In the genomic region with DNA sequence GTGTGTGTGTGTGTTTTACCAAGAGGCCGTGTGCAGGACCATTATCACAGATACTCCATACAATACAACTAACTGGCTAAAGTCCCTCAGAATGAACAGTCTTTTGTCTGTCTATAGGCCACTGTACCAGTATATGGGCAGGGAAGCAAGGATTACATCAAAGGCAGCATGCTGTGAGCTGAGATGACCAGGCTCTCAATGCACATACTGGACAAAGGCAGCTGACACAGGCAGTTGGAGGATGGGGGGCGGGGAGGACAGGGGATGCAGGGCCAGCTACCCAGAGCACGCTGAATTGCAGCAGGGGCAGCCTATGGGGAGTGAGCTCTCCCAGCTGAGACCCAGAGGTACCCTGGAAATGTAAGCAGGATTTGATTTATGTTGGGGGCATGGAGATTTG, we compare ENCODE assay signal across 11 mouse cellular contexts. TPM values are rescaled to one million over a fixed set of nuclear protein-coding genes. Genes with fewer than 3 reads are reported as not detected.
DNase-seq lines count a peak whose midpoint lies in the region; ATAC-seq lines count a peak whose summit lies in the region.
"Had no signal": no experiment of that assay in that cellular context is flagged by ENCODE, and none has a peak within 500 bp of the region (broad histone marks: within the 10 kb centered on the region; RNA-seq: fewer than 3 reads in every experiment).

No protein-coding gene starts in this region.

- H3K4me3 ChIP-seq in kidney, embryonic 15.5 days (replicated peaks) = no peak overlapping the region
- H3K4me3 ChIP-seq in embryonic facial prominence, embryonic 14.5 days (ENCODE audit: low read depth, low read length) = no peak overlapping the region
- no peak overlapping the region for H3K4me3 ChIP-seq in limb, embryonic 13.5 days
- H3K4me3 ChIP-seq: limb, embryonic 15.5 days; lung, embryonic 15.5 days had no signal

- WGBS in kidney, embryonic 15.5 days = 42% methylated on average over 3 of the region's 3 CpGs
- 59% methylated on average over 3 of the region's 3 CpGs for WGBS in embryonic facial prominence, embryonic 14.5 days
- 30% methylated on average over 3 of the region's 3 CpGs for whole genome bisulfite sequencing in limb, embryonic 13.5 days

- no peak overlapping the region for H3K27ac ChIP-seq in kidney, embryonic 15.5 days
- no peak overlapping the region for H3K27ac ChIP-seq in embryonic facial prominence, embryonic 14.5 days (replicated peaks; ENCODE audit: low read depth, low read length)
- H3K27ac ChIP-seq in limb, embryonic 13.5 days = no peak overlapping the region
- H3K27ac ChIP-seq: limb, embryonic 15.5 days; lung, embryonic 15.5 days had no signal

- ATAC-seq in kidney, embryonic 15.5 days (replicated peaks; ENCODE audit: low FRiP score) = no peak
- ATAC-seq in embryonic facial prominence, embryonic 14.5 days (ENCODE audit: low read depth) = no peak
- ATAC-seq in limb, embryonic 13.5 days (ENCODE audit: low FRiP score, low read depth) = peak; percentile 51; the same call in 1 of the 2 replicates
- ATAC-seq in cerebellum, adult (ENCODE audit: insufficient number of reproducible peaks, low FRiP score, low TSS enrichment) = no peak

- peaks cover 15% of the 10 kb centered on the region for H3K4me1 ChIP-seq in kidney, embryonic 15.5 days
- peaks cover 4% of the 10 kb centered on the region; the same call in 1 of the 2 replicates for H3K4me1 ChIP-seq in embryonic facial prominence, embryonic 14.5 days (ENCODE audit: control insufficient read depth, insufficient read depth, low read length)
- H3K4me1 ChIP-seq in limb, embryonic 13.5 days = peaks cover 33% of the 10 kb centered on the region

- no peak overlapping the region for H3K9ac ChIP-seq in kidney, embryonic 15.5 days
- H3K9ac ChIP-seq in embryonic facial prominence, embryonic 14.5 days (ENCODE audit: low read depth, low read length) = 0 out of 2 replicates have a peak overlapping the region, but pooled peaks have one; percentile 19
- H3K9ac ChIP-seq in limb, embryonic 13.5 days = no peak overlapping the region
- H3K9ac ChIP-seq: limb, embryonic 15.5 days; lung, embryonic 15.5 days had no signal

- no peak overlapping the region for H3K4me2 ChIP-seq in kidney, embryonic 15.5 days
- no peak overlapping the region for H3K4me2 ChIP-seq in embryonic facial prominence, embryonic 14.5 days (ENCODE audit: low read depth, low read length)
- H3K4me2 ChIP-seq in limb, embryonic 13.5 days (replicated peaks) = no peak overlapping the region
- H3K4me2 ChIP-seq: limb, embryonic 15.5 days; lung, embryonic 15.5 days had no signal

- no peaks in the 10 kb centered on the region for H3K27me3 ChIP-seq in kidney, embryonic 15.5 days
- no peaks in the 10 kb centered on the region for H3K27me3 ChIP-seq in embryonic facial prominence, embryonic 14.5 days (replicated peaks; ENCODE audit: control insufficient read depth, insufficient read depth, low read length)
- peaks cover 10% of the 10 kb centered on the region; the same call in 1 of the 2 replicates for H3K27me3 ChIP-seq in limb, embryonic 13.5 days
- H3K27me3 ChIP-seq: limb, embryonic 15.5 days; lung, embryonic 15.5 days had no signal

- H3K36me3 ChIP-seq in kidney, embryonic 15.5 days = no peaks in the 10 kb centered on the region
- no peaks in the 10 kb centered on the region for H3K36me3 ChIP-seq in embryonic facial prominence, embryonic 14.5 days (ENCODE audit: control insufficient read depth, insufficient read depth, low read length)
- no peaks in the 10 kb centered on the region for H3K36me3 ChIP-seq in limb, embryonic 13.5 days
- H3K36me3 ChIP-seq: limb, embryonic 15.5 days; lung, embryonic 15.5 days had no signal

- DNase-seq in kidney, postnatal 25 days = peak; percentile 9 to 39
- no peak for DNase-seq in embryonic facial prominence, embryonic 14.5 days (ENCODE audit: low spot score)
- peak; percentile 64 for DNase-seq in retina, embryonic 14.5 days (ENCODE audit: low spot score)
- DNase-seq in thymus, adult 18-20 months = no peak
- DNase-seq: gastrocnemius, postnatal 14 days; thymus, postnatal 14 days had no signal

- no peaks in the 10 kb centered on the region for H3K9me3 ChIP-seq in kidney, embryonic 15.5 days (replicated peaks)
- H3K9me3 ChIP-seq in embryonic facial prominence, embryonic 14.5 days (ENCODE audit: control insufficient read depth, low read length) = no peaks in the 10 kb centered on the region
- no peaks in the 10 kb centered on the region for H3K9me3 ChIP-seq in limb, embryonic 13.5 days
- H3K9me3 ChIP-seq: limb, embryonic 15.5 days; lung, embryonic 15.5 days had no signal

RNA-seq across cellular contexts. Expression of gene Sipa1l2, which starts 20.8 kb away (rescaled TPM):
- polyA plus RNA-seq in kidney, embryonic 15.5 days (2015; fragmentation: Nextera tagmentation; extraction: Ambion mirVana) = 16.9 and 17.4 TPM in 2 replicates
- polyA plus RNA-seq in embryonic facial prominence, embryonic 14.5 days (2014; fragmentation: Nextera tagmentation; extraction: Ambion mirVana) = 10.0 and 11.0 TPM in 2 replicates
- 12.9 and 17.2 TPM in 2 replicates for polyA plus RNA-seq in limb, embryonic 13.5 days (2015; fragmentation: Nextera tagmentation; extraction: Ambion mirVana)

Comparison
In these comparisons a context has a peak if more than half of its experiments do, and no peak if none do; other contexts are left out.
1. DNase-seq: peak in kidney, postnatal 25 days (2 of 2) and retina, embryonic 14.5 days (single experiment); none in embryonic facial prominence, embryonic 14.5 days (single experiment) and thymus, adult 18-20 months (0 of 2).